Mouse (Mus musculus) spleen, postnatal 4 days (tissue): ENCODE measurements at regions not wholly inside any gene's neighbourhood (a gene's known extent, or its start where the extent isn't known, plus 50 kb on each side); places are given as distances from the start of the nearest gene placed in this dataset.
"Not testable (repeated sequence)": the region's sequence is repeated elsewhere in the genome, so short reads cannot be mapped to it uniquely, and the experiment has no call there.

Experiments used
- DNase-seq, 2 experiments: peaks; one replicate each; pipeline ENCODE4 v3.0.0; 2022; ENCODE audit warnings: low spot score in 2 of 2

GRCm38 (mm10) chr11:24296893-24297624 lies 219.2 kb downstream of the Bcl11a start:
- DNase-seq, result no peak

- DNase-seq, result no peak
These were observed 219.9 kb downstream of the Bcl11a start for GRCm38 (mm10) chr11:24297763-24298162.

- DNase-seq, result no peak
These were observed 222.5 kb downstream of the Bcl11a start for GRCm38 (mm10) chr11:24300351-24300750.

GRCm38 (mm10) chr11:24301201-24301600 lies 223.3 kb downstream of the Bcl11a start:
- no peak for DNase-seq

- peak; percentile 26 to 72 for DNase-seq
These were observed 227.3 kb downstream of the Bcl11a start for GRCm38 (mm10) chr11:24305145-24305553.

- no peak for DNase-seq
These were observed 227.8 kb downstream of the Bcl11a start for GRCm38 (mm10) chr11:24305691-24306090.

GRCm38 (mm10) chr11:24306101-24306500 lies 228.2 kb downstream of the Bcl11a start:
- no peak for DNase-seq

- no peak for DNase-seq
These were observed 229.9 kb downstream of the Bcl11a start for GRCm38 (mm10) chr11:24307601-24308252.

- DNase-seq, result no peak
These were observed 230.4 kb downstream of the Bcl11a start for GRCm38 (mm10) chr11:24308253-24308633.

- DNase-seq, result no peak
These were observed 236.2 kb downstream of the Bcl11a start for GRCm38 (mm10) chr11:24314046-24314445.

GRCm38 (mm10) chr11:24315582-24315981 lies 237.7 kb downstream of the Bcl11a start:
- DNase-seq, result no peak

- no peak for DNase-seq
These were observed 238.3 kb downstream of the Bcl11a start for GRCm38 (mm10) chr11:24316198-24316597.

GRCm38 (mm10) chr11:24317989-24318735 lies 240.3 kb downstream of the Bcl11a start:
- no peak for DNase-seq

GRCm38 (mm10) chr11:24319222-24319621 lies 241.4 kb downstream of the Bcl11a start:
- DNase-seq, result no peak

- DNase-seq, result not testable (repeated sequence)
These were observed 244.6 kb downstream of the Bcl11a start for GRCm38 (mm10) chr11:24322412-24322811.

- DNase-seq, result no peak
These were observed 250.6 kb downstream of the Bcl11a start for GRCm38 (mm10) chr11:24328481-24328880.

- no peak for DNase-seq
These were observed 252.7 kb downstream of the Bcl11a start for GRCm38 (mm10) chr11:24330366-24331124.

GRCm38 (mm10) chr11:24332241-24332640 lies 254.4 kb downstream of the Bcl11a start:
- no peak for DNase-seq

GRCm38 (mm10) chr11:24333111-24333510 lies 255.3 kb downstream of the Bcl11a start:
- DNase-seq, result peak in 1 of 2 experiments; percentile 15

- no peak for DNase-seq
These were observed 257.4 kb downstream of the Bcl11a start for GRCm38 (mm10) chr11:24335256-24335655.

GRCm38 (mm10) chr11:24338111-24338510 lies 260.3 kb downstream of the Bcl11a start:
- no peak for DNase-seq

- no peak for DNase-seq
These were observed 261.2 kb downstream of the Bcl11a start for GRCm38 (mm10) chr11:24339061-24339460.
